Mouse (Mus musculus) layer of hippocampus, postnatal 14 days (tissue): Measurements from ENCODE around the gene Smad3. TPM values are rescaled to one million over a fixed set of nuclear protein-coding genes. Genes with fewer than 3 reads are reported as not detected.

Experiments
- DNase-seq, 2 experiments: peaks; one replicate each; pipeline ENCODE4 v3.0.0; 2021 to 2022; ENCODE audit warnings: low spot score in 2 of 2, mixed read lengths in 1 of 2
- total RNA-seq, 2 experiments: library from RNA; stranded (reverse); gene quantifications; 2 replicates each; pipeline ENCODE4 v1.2.3; 2021

Gene Smad3
- total RNA-seq, 2 experiments from 2014 or later = 18.9 to 24.3 TPM

DNA sequence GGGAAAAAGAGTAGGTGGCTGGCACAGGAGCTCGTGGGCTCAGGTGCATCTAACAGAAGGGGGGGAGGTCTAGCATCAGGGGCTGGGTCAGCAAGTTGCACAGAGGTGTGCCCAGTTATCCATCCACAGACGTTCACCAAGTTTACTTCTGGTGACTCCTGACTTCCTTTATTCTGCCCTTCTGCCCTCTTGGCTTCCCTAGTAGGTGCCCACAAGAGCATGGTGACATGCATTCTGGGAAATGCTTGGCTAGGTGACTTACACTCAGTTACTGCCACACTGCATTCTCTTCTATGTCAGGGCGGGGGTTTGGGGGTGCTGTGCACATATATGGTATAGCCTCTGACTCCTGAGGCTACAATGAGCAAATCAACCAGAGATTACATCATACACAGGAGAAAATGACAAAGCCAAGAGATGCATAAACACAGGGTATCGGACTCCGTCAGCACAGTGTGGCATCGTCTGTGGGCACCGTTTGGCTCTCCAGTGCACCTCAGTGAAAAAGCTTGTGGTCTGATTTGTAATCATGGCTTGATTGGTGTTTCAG is 54.5 kb downstream of the Smad3 start:
- DNase-seq = no peak

DNA sequence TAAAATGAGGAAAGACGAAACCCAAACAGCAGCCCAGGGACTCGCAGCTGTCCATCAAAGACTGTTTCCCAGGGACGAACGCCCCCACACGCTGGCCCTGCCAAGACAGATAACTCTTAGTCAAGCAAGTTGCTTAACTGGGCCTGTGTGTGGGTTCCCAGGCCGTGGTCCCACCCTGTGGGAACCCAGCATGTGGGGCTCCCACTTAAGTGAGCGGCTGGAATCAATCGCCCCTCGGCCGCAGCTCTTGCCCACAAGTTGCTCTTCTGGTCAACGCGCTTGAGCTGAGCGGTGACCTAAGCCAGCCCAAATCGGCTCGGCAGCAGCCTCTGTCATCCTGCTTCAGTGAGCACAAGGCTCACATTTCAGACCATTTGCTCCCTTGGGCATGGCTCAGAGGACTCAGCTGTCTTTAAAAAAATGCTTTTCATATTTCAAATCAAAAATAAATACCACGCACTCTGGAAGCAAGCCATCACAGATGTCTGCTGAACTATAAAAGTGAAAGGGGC is 55.2 kb downstream of the Smad3 start:
- no peak for DNase-seq

GRCm38 (mm10) chr9:63701957-63702309 is 55.9 kb downstream of the Smad3 start:
- DNase-seq = no peak

- no peak for DNase-seq
Measured at GRCm38 (mm10) chr9:63701258-63701956, 56.4 kb downstream of the Smad3 start.

- no peak for DNase-seq
Measured at GRCm38 (mm10) chr9:63699145-63699544, 58.6 kb downstream of the Smad3 start.

- no peak for DNase-seq
Measured at GRCm38 (mm10) chr9:63698320-63699045, 59.3 kb downstream of the Smad3 start.

GRCm38 (mm10) chr9:63697606-63698005 is 60.2 kb downstream of the Smad3 start:
- no peak for DNase-seq

- DNase-seq = no peak
Measured at GRCm38 (mm10) chr9:63696463-63697105, 61.2 kb downstream of the Smad3 start.

DNA sequence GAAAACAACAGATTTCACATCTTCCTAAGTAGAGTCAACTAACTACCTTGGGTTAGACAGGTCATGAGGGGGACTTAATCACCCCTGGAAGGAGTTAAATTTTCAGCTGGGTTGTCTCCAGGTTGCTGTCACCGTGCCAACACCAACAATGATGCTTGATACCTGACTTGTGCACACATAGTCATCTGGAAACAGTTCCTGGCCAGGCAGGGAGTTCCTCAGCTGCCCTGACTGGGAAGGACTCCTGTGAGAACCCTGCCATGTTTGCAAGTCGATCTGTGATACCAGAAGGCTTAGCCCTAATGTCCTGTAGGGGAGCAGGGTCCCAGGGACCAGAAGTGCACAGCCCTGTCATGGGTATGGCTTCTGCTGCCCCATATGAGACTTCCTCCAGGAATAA is 65.8 kb downstream of the Smad3 start:
- DNase-seq = no peak

DNA sequence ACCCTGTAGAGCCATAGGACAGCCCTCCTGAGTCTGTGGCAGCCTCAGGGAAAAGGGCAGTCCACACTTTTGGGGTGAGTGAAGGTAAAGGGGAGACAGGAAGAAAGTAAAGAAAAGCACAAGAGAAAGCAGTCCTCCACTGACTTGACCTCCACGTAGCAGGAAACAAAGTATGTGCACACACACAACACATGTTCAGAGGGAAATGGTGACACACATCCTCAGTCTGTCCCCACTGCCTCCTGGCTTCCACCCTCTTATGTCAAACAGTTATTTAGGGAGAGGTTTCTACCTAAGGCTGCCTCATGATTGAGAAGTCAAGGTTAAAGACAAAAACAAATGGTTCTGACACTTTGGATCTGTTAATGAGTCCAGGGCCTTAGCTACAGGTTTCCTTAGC is 67.3 kb downstream of the Smad3 start:
- DNase-seq = no peak

GRCm38 (mm10) chr9:63687413-63688015 is 70.3 kb downstream of the Smad3 start:
- no peak for DNase-seq

DNA sequence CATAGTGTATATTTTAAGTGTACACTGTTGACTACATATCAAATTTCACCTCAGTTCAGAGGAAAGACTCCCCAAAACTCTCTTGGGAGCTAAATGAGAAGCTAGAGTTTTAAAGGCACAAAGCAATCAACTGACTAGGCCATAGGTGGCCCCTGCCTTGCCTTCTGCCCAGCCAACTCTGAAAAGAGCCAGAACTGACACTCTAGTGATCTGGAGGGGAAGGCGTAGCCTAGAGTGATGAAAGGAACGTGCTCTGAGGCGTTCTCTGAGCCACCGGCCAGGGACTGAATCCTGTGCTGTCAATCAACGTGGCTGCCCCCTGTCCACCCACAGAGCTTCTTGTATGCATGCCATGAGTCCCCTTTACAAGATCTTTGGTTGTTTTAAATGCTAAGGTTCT is 72.4 kb downstream of the Smad3 start:
- no peak for DNase-seq

GRCm38 (mm10) chr9:63684277-63684676 is 73.5 kb downstream of the Smad3 start:
- DNase-seq = no peak

DNA sequence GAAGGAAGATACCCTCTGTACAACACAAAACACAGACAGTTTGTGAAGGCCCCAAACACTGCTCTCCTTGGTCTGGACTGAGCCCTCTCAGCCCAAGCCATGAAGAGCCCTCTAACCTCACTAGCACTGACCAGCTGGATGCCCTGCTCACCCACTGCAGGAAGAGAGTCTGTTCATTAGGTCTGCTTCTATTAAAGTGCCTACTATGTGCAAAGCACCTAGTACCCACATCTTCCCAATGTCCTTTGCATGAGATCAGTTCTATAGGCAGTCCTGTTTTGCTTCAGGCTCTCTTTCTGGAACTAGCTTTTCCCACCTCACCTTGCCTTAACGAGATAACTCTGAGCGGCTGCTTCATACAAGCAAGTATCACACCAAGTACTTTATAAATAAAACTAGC is 74.9 kb downstream of the Smad3 start:
- no peak for DNase-seq

GRCm38 (mm10) chr9:63682301-63682700 is 75.5 kb downstream of the Smad3 start:
- no peak for DNase-seq

DNA sequence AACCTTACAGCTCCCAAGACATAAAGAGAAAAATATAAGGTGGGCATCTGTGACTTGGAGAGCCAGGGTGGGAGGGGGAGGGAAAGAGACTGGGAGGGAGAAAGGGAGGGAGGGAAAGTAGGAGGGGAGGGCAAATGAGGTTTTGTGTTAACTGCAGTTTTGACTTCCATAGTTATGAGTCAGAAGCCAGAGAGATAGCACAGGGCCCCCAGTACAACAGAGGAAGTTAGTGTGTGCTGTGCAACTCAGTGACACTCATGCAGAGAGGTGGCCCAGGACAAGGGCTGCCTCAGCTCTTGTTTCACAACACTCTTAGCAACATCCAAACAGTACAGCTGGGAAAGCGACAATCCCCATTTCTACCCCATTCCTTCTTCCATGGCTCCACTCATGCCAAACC is 79.7 kb downstream of the Smad3 start:
- no peak for DNase-seq

GRCm38 (mm10) chr9:63677621-63678020 is 80.2 kb downstream of the Smad3 start:
- no peak for DNase-seq

GRCm38 (mm10) chr9:63674613-63675012 is 83.2 kb downstream of the Smad3 start:
- DNase-seq = no peak

- DNase-seq = no peak
Measured at GRCm38 (mm10) chr9:63673494-63673805, 84.3 kb downstream of the Smad3 start.

DNA sequence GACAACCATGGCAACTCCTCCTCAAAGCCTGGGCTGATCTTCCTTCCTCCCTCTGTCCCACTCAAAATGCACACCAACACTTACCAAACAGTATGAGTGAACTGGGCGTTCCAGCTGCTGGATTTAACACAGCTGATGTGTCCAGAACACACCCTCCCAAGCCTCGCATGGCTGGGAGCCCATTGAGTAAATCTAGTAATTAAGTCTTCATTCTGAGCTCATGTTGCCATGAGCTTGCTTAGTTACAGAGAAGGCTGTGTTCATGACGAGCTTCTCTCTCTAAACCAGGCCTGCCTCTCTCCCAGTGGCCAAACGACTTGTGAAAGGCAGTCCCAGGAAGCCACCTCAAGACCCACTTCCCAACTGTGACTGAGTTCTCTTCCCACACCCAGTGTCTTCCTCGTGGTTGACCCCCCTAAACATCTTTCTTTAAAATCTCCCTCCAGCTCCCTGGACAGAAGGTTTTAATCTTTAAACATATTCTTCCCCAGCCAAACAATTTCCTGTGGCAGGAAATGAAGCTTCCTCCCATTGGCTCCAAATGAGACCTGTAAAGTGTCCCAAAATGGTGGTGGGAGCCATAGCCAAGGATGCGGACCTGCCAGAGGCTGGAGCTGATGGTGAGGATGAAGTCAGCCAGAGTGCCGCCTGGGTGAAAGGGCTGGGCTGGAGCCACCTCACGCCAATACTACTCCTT is 84.8 kb downstream of the Smad3 start:
- DNase-seq = no peak

GRCm38 (mm10) chr9:63669816-63670215 is 88.0 kb downstream of the Smad3 start:
- DNase-seq = no peak
